Comparison of ENCODE assay signal across 34 mouse cellular contexts in the genomic region with DNA sequence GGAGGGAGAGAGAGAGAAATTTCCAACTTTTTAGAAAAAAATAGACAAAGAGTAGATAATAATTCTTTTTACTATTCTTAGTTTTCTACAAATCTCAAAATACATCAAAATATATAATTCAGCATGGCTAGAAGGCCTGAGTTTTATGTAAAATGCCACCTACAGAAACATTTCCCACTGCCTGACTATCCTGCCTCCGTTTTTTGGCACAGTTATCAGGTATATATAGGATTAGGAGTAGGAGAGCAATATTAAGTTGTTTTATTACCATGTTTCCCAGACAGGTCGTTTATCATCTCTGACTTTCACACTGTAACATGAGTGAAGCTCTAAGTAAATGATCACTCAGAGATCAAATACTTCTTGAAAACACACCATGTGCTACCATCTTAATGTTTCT.
"Had no signal": no experiment of that assay in that cellular context is flagged by ENCODE, and none has a peak within 500 bp of the region (broad histone marks: within the 10 kb centered on the region; RNA-seq: fewer than 3 reads in every experiment).

No protein-coding gene starts in this region.

- ATAC-seq: hindbrain, embryonic 16.5 days; hindbrain, postnatal 0 days; inflammation-experienced regulatory T-cells, adult 6 months; intestine, embryonic 15.5 days; intestine, embryonic 16.5 days; intestine, postnatal 0 days had no signal

- DNase-seq: heart, postnatal 10 days; heart, postnatal 14 days; heart, postnatal 36 days; heart, postnatal 4 days; kidney, adult 11 months; kidney, adult 18-20 months; kidney, adult 2 months; kidney, adult 8-10 months; kidney, adult 9 months; kidney, postnatal 10 days; kidney, postnatal 14 days; kidney, postnatal 25 days; kidney, postnatal 36 days; kidney, postnatal 4 days; layer of hippocampus, adult 9-11 months; layer of hippocampus, postnatal 36 days had no signal

- H3K27ac ChIP-seq: heart, embryonic 10.5 days; heart, embryonic 13.5 days; heart, embryonic 15.5 days; hindbrain, embryonic 10.5 days; hindbrain, embryonic 12.5 days; hindbrain, embryonic 13.5 days; hindbrain, embryonic 14.5 days; hindbrain, embryonic 15.5 days; hindbrain, postnatal 0 days; intestine, embryonic 15.5 days; kidney, embryonic 15.5 days; kidney, postnatal 0 days; layer of hippocampus, adult 2 months had no signal

- H3K4me3 ChIP-seq: heart, embryonic 10.5 days; heart, embryonic 12.5 days; heart, embryonic 13.5 days; heart, embryonic 15.5 days; hindbrain, embryonic 10.5 days; hindbrain, embryonic 12.5 days; hindbrain, embryonic 13.5 days; hindbrain, embryonic 15.5 days; intestine, embryonic 15.5 days; kidney, embryonic 15.5 days; layer of hippocampus, adult 2 months had no signal
